Mouse (Mus musculus): ENCODE data around the gene Gm5485. TPM values are rescaled to one million over a fixed set of nuclear protein-coding genes. Genes with fewer than 3 reads are reported as not detected.

Gm5485 gene
- polyA plus RNA-seq (2015; fragmentation: Nextera tagmentation; extraction: Ambion mirVana) = not detected in 2 replicates

DNA sequence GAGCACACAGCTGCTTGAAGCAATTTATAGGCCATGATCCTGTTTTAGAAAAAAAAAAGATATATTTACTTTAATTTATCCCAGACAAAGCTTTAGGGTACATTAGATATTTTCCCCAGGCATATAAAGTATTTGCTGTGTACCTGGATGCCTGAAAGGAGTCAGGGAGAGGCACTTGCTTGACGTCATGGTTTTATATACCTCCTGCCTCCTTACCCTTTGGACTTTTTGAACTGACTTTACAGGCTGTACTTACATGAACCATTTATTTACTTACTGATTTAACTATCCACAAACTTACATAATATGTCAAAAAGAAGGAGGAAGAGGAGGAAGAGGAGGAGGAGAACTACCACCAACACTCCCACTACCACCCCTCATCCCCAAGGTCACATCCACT lies at the start of gene Gm5485:
Gene Gm5485, minus strand, starts transcription at position 171 of the 400 bp plus-strand sequence.

DNA sequence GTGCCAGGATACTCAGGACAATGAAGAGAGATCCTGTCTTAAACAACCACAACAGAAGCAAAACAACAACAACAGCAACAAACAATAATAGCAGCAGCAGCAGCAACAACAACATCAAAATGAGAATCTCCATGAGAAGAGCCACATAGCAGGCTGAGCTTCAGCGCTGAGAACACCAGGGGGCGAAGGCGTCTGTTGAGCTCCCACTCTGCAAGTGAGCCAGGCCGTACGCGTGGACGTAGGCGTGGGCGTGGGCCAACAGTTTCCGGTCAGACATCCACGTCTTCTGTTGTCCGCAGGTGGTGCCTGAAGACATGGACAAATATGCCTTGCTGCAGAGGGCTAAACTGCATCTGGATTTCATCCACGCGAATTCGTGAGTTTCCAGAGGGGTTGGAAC lies 18.8 kb upstream of the Gm5485 start, which contains the start of gene Morc1:
Gene Morc1, plus strand, starts transcription at position 211 of the 400 bp plus-strand sequence.

Other genes with a start within 250 kb of the Gm5485 start
- gene Dppa4, start 128.7 kb downstream of the Gm5485 start, polyA plus RNA-seq (2015; fragmentation: Nextera tagmentation; extraction: Ambion mirVana) = not detected in 2 replicates
- not detected in 2 replicates for gene Dppa2, start 108.5 kb downstream of the Gm5485 start, polyA plus RNA-seq (2015; fragmentation: Nextera tagmentation; extraction: Ambion mirVana)
- 0.14 and 0.15 TPM in 2 replicates for gene Morc1, start 18.8 kb upstream of the Gm5485 start, polyA plus RNA-seq (2015; fragmentation: Nextera tagmentation; extraction: Ambion mirVana)

Measured in neural tube, postnatal 0 days (tissue).